Mouse (Mus musculus): ENCODE data around the gene Gm8024. TPM values are rescaled to one million over a fixed set of nuclear protein-coding genes. Genes with fewer than 3 reads are reported as not detected.
"Not testable (repeated sequence)": the region's sequence is repeated elsewhere in the genome, so short reads cannot be mapped to it uniquely, and the experiment has no call there.

Gm8024 gene
- total RNA-seq (2014; fragmentation: Nextera tagmentation) (not detected in 2 replicates), total RNA-seq (2017) (0.35 TPM in 1 of 2 replicates, not detected in the other), polyA plus RNA-seq (2012) (not detected in 2 replicates)

DNA sequence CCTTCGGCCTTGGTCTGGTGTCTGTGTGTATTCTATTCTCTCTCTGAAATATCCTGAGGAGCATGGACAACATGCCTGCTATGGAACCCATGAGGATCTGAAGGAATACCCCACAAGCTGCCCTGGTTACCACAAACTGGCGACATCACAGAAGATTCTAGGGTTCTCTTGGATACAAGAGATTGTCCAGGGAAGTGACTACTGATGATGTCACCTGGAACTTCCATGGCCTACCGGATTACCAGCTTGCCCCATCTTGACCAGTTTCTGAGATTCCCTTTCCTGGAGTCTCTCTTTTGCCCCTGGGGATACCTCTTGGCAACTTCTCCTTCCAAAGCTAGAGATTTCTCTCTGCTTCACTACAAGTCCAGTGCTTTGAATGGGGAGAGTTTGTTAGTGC lies at the start of gene Gm8024:
Gene Gm8024 (minus strand): TSS at position 101 of the 400 bp plus-strand sequence.
- not testable (repeated sequence) for ATAC-seq (ENCODE audit: extremely low read depth, insufficient number of reproducible peaks, low FRiP score, poor library complexity, severe bottlenecking); H3K27me3 ChIP-seq (ENCODE audit: insufficient read depth, low read length); H3K4me3 ChIP-seq (ENCODE audit: low read depth, low read length); H3K36me3 ChIP-seq (replicated peaks); H3K9me3 ChIP-seq (replicated peaks); DNase-seq (ENCODE audit: low spot score); H3K4me1 ChIP-seq (ENCODE audit: insufficient read depth, low read depth, low read length)

DNA sequence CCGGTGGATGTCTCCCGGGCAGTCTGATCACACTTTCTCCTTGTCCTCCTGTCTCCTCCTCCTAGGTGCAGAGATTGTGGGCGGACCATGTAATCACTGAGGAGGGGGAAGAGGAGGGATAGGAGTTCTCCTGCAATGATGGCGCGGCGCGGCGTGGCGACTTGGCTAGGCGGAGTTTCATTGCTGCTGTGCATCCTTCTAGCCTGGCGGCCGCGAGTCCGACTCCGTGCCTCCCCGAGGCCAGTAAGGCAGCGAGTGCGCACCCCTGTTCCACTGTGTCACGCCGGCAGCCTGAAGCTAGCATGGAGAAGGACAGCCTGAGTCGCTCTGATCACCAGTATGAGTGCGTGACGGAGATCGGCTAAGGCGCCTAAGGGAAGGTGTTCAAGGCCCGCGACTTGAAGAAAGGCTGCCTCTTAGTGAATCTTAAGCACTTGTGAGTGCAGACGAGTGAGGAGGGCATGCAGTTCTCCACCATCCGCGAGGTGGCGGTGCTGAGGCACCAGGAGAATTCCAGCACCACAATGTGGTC lies 19.2 kb upstream of the Gm8024 start:
- H3K9me3 ChIP-seq (replicated peaks); H3K4me3 ChIP-seq (ENCODE audit: low read depth, low read length); H3K36me3 ChIP-seq (replicated peaks); H3K4me1 ChIP-seq (ENCODE audit: insufficient read depth, low read depth, low read length); H3K27me3 ChIP-seq (ENCODE audit: insufficient read depth, low read length); DNase-seq (ENCODE audit: low spot score); ATAC-seq (ENCODE audit: extremely low read depth, insufficient number of reproducible peaks, low FRiP score, poor library complexity, severe bottlenecking): not testable (repeated sequence)

DNA sequence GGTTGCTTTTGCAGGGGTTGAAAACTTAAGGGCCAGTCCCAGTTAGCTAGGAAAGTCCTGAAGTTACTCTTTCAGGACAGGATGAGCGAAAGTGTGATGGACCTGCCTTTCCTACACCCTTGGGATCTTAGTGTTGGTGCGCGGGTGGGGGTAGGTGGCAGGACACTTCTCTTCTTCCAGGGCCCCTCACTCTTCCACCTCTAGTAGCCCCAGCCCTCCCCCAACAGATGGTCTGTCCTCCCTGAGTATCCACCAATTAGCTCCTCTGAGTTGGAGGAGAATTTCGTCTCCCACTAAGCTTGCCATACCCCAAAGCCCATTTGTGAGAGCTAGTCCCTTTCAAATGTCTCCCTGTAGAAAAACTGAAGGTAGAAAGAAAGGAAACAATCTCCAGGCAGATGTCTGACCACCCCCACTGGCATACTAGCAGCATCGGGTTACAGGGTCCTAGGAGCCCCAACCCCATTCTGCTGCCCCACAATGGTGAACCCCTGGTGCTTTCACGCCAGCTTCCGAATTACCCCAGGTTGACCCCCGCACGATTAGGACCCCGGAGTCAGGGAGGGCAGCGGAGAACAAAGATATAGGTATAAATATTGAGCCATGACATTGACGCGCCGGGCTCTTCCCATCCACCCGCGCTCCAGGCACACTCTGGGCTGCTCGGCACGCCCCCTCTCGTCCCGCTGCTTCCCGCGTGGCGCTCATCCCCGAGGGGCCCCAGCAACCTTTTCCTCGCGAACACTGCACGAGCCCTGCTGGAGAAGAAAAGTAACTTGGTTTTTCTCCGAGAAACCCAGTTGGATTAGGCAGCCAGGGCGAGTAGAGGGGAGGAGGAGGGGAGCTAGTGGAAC lies 18.5 kb upstream of the Gm8024 start:
- not testable (repeated sequence) for H3K4me1 ChIP-seq (ENCODE audit: insufficient read depth, low read depth, low read length); ATAC-seq (ENCODE audit: extremely low read depth, insufficient number of reproducible peaks, low FRiP score, poor library complexity, severe bottlenecking); DNase-seq (ENCODE audit: low spot score); H3K4me3 ChIP-seq (ENCODE audit: low read depth, low read length); H3K27me3 ChIP-seq (ENCODE audit: insufficient read depth, low read length); H3K36me3 ChIP-seq (replicated peaks); H3K9me3 ChIP-seq (replicated peaks)

DNA sequence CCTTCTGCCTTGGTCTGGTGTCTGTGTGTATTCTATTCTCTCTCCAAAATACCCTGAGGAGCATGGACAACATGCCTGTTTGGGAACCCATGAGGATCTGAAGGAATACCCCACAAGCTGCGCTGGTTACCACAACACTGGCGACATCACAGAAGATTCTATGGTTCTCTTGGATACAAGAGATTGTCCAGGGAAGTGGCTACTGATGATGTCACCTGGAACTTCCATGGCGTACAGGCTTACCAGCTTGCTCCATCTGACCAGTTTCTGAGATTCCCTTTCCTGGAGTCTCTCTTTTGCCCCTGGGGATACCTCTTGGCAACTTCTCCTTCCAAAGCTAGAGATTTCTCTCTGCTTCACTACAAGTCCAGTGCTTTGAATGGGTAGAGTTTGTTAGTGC lies 21.8 kb downstream of the Gm8024 start, which contains the start of gene Gm8020:
Gene Gm8020 (minus strand): TSS at position 101 of the 400 bp plus-strand sequence.
- not testable (repeated sequence) for H3K4me3 ChIP-seq (ENCODE audit: low read depth, low read length); H3K36me3 ChIP-seq (replicated peaks); DNase-seq (ENCODE audit: low spot score); H3K4me1 ChIP-seq (ENCODE audit: insufficient read depth, low read depth, low read length); H3K9me3 ChIP-seq (replicated peaks); ATAC-seq (ENCODE audit: extremely low read depth, insufficient number of reproducible peaks, low FRiP score, poor library complexity, severe bottlenecking); H3K27me3 ChIP-seq (ENCODE audit: insufficient read depth, low read length)

Other genes with a start within 250 kb of the Gm8024 start
- not detected in 2 replicates for gene Gm9611, start 226.9 kb downstream of the Gm8024 start, total RNA-seq (2014; fragmentation: Nextera tagmentation)
- gene Gm9611, start 226.9 kb downstream of the Gm8024 start, total RNA-seq (2017), result not detected in 2 replicates
- gene Gm9611, start 226.9 kb downstream of the Gm8024 start, polyA plus RNA-seq (2012), result not detected in 2 replicates
- 2.8 and 3.9 TPM in 2 replicates for gene Gm7995, start 214.1 kb downstream of the Gm8024 start, total RNA-seq (2014; fragmentation: Nextera tagmentation)
- gene Gm7995, start 214.1 kb downstream of the Gm8024 start, total RNA-seq (2017), result 0.52 and 1.9 TPM in 2 replicates
- gene Gm7995, start 214.1 kb downstream of the Gm8024 start, polyA plus RNA-seq (2012), result not detected in 2 replicates
- not detected in 2 replicates for gene Gm8005, start 84.6 kb downstream of the Gm8024 start, total RNA-seq (2014; fragmentation: Nextera tagmentation)
- gene Gm8005, start 84.6 kb downstream of the Gm8024 start, total RNA-seq (2017), result not detected in 2 replicates
- not detected in 2 replicates for gene Gm8005, start 84.6 kb downstream of the Gm8024 start, polyA plus RNA-seq (2012)
- not detected in 2 replicates for gene Gm8011, start 60.4 kb downstream of the Gm8024 start, total RNA-seq (2014; fragmentation: Nextera tagmentation)
- not detected in 2 replicates for gene Gm8011, start 60.4 kb downstream of the Gm8024 start, total RNA-seq (2017)
- not detected in 2 replicates for gene Gm8011, start 60.4 kb downstream of the Gm8024 start, polyA plus RNA-seq (2012)
- gene Gm8020, start 21.9 kb downstream of the Gm8024 start, total RNA-seq (2014; fragmentation: Nextera tagmentation), result not detected in 2 replicates
- 0.11 and 0.17 TPM in 2 replicates for gene Gm8020, start 21.9 kb downstream of the Gm8024 start, total RNA-seq (2017)
- not detected in 2 replicates for gene Gm8020, start 21.9 kb downstream of the Gm8024 start, polyA plus RNA-seq (2012)
- gene Gm17124, start 75.6 kb upstream of the Gm8024 start, total RNA-seq (2014; fragmentation: Nextera tagmentation), result not detected in 2 replicates
- not detected in 2 replicates for gene Gm17124, start 75.6 kb upstream of the Gm8024 start, total RNA-seq (2017)
- not detected in 2 replicates for gene Gm17124, start 75.6 kb upstream of the Gm8024 start, polyA plus RNA-seq (2012)
- not detected in 2 replicates for gene Gm3633, start 117.6 kb upstream of the Gm8024 start, total RNA-seq (2014; fragmentation: Nextera tagmentation)
- gene Gm3633, start 117.6 kb upstream of the Gm8024 start, total RNA-seq (2017), result not detected in 2 replicates
- not detected in 2 replicates for gene Gm3633, start 117.6 kb upstream of the Gm8024 start, polyA plus RNA-seq (2012)
- not detected in 2 replicates for gene Gm10378, start 131.7 kb upstream of the Gm8024 start, total RNA-seq (2014; fragmentation: Nextera tagmentation)
- gene Gm10378, start 131.7 kb upstream of the Gm8024 start, total RNA-seq (2017), result 0.52 TPM in 1 of 2 replicates, not detected in the other
- not detected in 2 replicates for gene Gm10378, start 131.7 kb upstream of the Gm8024 start, polyA plus RNA-seq (2012)
- gene Gm3015, start 244.5 kb upstream of the Gm8024 start, total RNA-seq (2014; fragmentation: Nextera tagmentation), result not detected in 2 replicates
- gene Gm3015, start 244.5 kb upstream of the Gm8024 start, total RNA-seq (2017), result 0.27 TPM in 1 of 2 replicates, not detected in the other
- gene Gm3015, start 244.5 kb upstream of the Gm8024 start, polyA plus RNA-seq (2012), result not detected in 2 replicates

All from G1E (cell line).